Mouse (Mus musculus) erythroblast, adult 5-6 weeks (primary cell): Measurements from ENCODE around the gene Avpr1b. TPM values are rescaled to one million over a fixed set of nuclear protein-coding genes. Genes with fewer than 3 reads are reported as not detected.
"Not testable (repeated sequence)": the region's sequence is repeated elsewhere in the genome, so short reads cannot be mapped to it uniquely, and the experiment has no call there.

ENCODE experiments used
- ATAC-seq: replicated peaks from 2 replicates; pipeline ENCODE4 v1.8.0; 2016; ENCODE audit warnings: moderate number of reproducible peaks, mild to moderate bottlenecking, moderate TSS enrichment, inconsistent platforms; ENCODE audit not compliant: poor library complexity, low FRiP score, severe bottlenecking
- total RNA-seq, 2 experiments: library from RNA; stranded (forward) in 1 of 2; stranded (reverse) in 1 of 2; fragments of 150-400 nt in 1 of 2; fragments of 200-764, 138-1000 nt in 1 of 2; gene quantifications; 2 replicates each; pipeline versions ENCODE4 v1.2.3 to v1.2.4; 2015 to 2017; ENCODE audit warnings: low replicate concordance in 2 of 2

Avpr1b gene
- total RNA-seq (2015; ENCODE audit: low replicate concordance) (not detected in 2 replicates), total RNA-seq (2017; ENCODE audit: low replicate concordance) (not detected in 2 replicates)

GRCm38 (mm10) chr1:131598905-131599304, at the start of gene Avpr1b:
Gene Avpr1b, plus strand, starts transcription at chr1:131599239.
- no peak for ATAC-seq

GRCm38 (mm10) chr1:131551956-131552355, 47.1 kb upstream of the Avpr1b start:
- ATAC-seq: no peak

- no peak for ATAC-seq
Measured at GRCm38 (mm10) chr1:131553428-131553827, 45.6 kb upstream of the Avpr1b start.

- 0 out of 2 replicates have a peak, but pooled peaks have one; percentile 58 for ATAC-seq
Measured at GRCm38 (mm10) chr1:131555042-131555812, 43.8 kb upstream of the Avpr1b start.

- no peak for ATAC-seq
Measured at GRCm38 (mm10) chr1:131560500-131560899, 38.5 kb upstream of the Avpr1b start.

- ATAC-seq: no peak
Measured at GRCm38 (mm10) chr1:131562081-131562480, 37.0 kb upstream of the Avpr1b start.

- ATAC-seq: not testable (repeated sequence)
Measured at GRCm38 (mm10) chr1:131566056-131566455, 33.0 kb upstream of the Avpr1b start.

GRCm38 (mm10) chr1:131569721-131570120, 29.3 kb upstream of the Avpr1b start:
- no peak for ATAC-seq

- no peak for ATAC-seq
Measured at GRCm38 (mm10) chr1:131570391-131570790, 28.6 kb upstream of the Avpr1b start.

- peak; percentile 89 for ATAC-seq
Measured at GRCm38 (mm10) chr1:131573721-131574120, 25.3 kb upstream of the Avpr1b start.

- no peak for ATAC-seq
Measured at GRCm38 (mm10) chr1:131578943-131579680, 19.9 kb upstream of the Avpr1b start.

GRCm38 (mm10) chr1:131580389-131580788, 18.6 kb upstream of the Avpr1b start:
- no peak for ATAC-seq

- no peak for ATAC-seq
Measured at GRCm38 (mm10) chr1:131583598-131583997, 15.4 kb upstream of the Avpr1b start.

- no peak for ATAC-seq
Measured at GRCm38 (mm10) chr1:131586836-131587235, 12.2 kb upstream of the Avpr1b start.

- no peak for ATAC-seq
Measured at GRCm38 (mm10) chr1:131600314-131600713, 1.3 kb downstream of the Avpr1b start.

- ATAC-seq: no peak
Measured at GRCm38 (mm10) chr1:131606719-131607118, 7.7 kb downstream of the Avpr1b start.

GRCm38 (mm10) chr1:131612556-131613155, 13.6 kb downstream of the Avpr1b start:
- ATAC-seq: no peak

- peak; percentile 89 for ATAC-seq
Measured at GRCm38 (mm10) chr1:131613361-131614133, 14.5 kb downstream of the Avpr1b start.

GRCm38 (mm10) chr1:131614641-131615040, 15.6 kb downstream of the Avpr1b start:
- ATAC-seq: no peak

- ATAC-seq: no peak
Measured at GRCm38 (mm10) chr1:131616131-131616530, 17.1 kb downstream of the Avpr1b start.
